Mouse (Mus musculus): ENCODE data around the gene Sgpp1. TPM values are rescaled to one million over a fixed set of nuclear protein-coding genes. Genes with fewer than 3 reads are reported as not detected.

Gene Sgpp1
- polyA plus RNA-seq, 1 experiment from 2014 or later, result 31.6 TPM

DNA sequence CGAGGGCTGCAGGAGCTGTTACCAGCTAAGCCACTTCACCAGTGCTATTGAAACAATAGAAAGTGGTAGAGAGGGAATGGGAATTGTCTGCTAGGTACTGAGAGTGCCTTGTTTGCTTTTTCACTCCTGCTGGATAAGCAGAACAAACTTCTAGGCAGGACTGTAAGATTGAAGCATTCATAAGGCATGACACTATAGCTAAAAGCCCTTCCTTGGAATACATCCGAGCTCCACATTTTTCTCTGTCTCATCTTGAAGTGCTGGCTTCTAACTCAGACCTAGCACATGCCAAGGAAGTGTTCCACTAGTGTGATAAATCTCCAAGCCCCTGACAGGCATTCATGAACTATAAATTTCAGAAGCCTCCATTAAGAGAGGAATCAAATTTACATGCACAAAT, 4.1 kb upstream of the Sgpp1 start:
- no peak overlapping the region for H3K4me3 ChIP-seq (ENCODE audit: low read depth, low read length)
- H3K4me1 ChIP-seq (ENCODE audit: control insufficient read depth, insufficient read depth, low read length), result no peaks in the 10 kb centered on the region
- no peak overlapping the region for H3K9ac ChIP-seq (ENCODE audit: low read depth, low read length)
- no peak overlapping the region for H3K27ac ChIP-seq (replicated peaks; ENCODE audit: low read depth, low read length)
- 53% methylated on average over 2 of the region's 2 CpGs for WGBS
- no peak for DNase-seq (ENCODE audit: low spot score)
- no peak for ATAC-seq (ENCODE audit: low read depth)
- H3K27me3 ChIP-seq (replicated peaks; ENCODE audit: control insufficient read depth, insufficient read depth, low read length), result no peaks in the 10 kb centered on the region
- H3K36me3 ChIP-seq (ENCODE audit: control insufficient read depth, insufficient read depth, low read length), result no peaks in the 10 kb centered on the region
- H3K4me2 ChIP-seq (ENCODE audit: low read depth, low read length), result no peak overlapping the region
- no peaks in the 10 kb centered on the region for H3K9me3 ChIP-seq (ENCODE audit: control insufficient read depth, low read length)

DNA sequence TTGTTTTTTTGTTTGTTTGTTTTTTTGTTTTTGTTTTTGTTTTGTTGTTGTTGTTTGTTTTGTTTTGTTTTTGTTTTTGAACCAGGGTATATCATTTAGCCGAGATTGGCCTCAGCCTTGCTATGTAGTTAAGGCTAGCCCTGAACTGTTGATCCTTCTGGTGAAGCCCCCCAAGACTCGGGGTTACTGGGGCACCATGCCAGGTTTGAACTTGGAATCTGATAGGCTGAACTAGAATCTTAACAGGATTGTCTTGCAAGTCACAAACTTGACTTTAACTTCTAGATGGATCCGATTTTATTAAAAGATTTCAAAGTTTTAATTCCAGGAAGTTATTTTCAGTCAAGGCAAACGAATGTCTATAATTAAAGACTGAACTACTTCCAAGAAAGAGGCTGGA, 767 bp upstream of the Sgpp1 start:
- ATAC-seq (ENCODE audit: low read depth), result no peak
- Histone ChIP-seq H3K27me3 (replicated peaks; ENCODE audit: control insufficient read depth, insufficient read depth, low read length) (no peaks in the 10 kb centered on the region), H3K4me3 (ENCODE audit: low read depth, low read length) (no peak overlapping the region), H3K36me3 (ENCODE audit: control insufficient read depth, insufficient read depth, low read length) (no peaks in the 10 kb centered on the region), H3K27ac (replicated peaks; ENCODE audit: low read depth, low read length) (no peak overlapping the region), H3K9ac (ENCODE audit: low read depth, low read length) (no peak overlapping the region), H3K4me1 (ENCODE audit: control insufficient read depth, insufficient read depth, low read length) (peaks cover 8% of the 10 kb centered on the region), H3K9me3 (ENCODE audit: control insufficient read depth, low read length) (no peaks in the 10 kb centered on the region), H3K4me2 (ENCODE audit: low read depth, low read length) (peak overlapping the region; percentile 98)
- WGBS, result 62% methylated on average over 4 of the region's 4 CpGs
- DNase-seq (ENCODE audit: low spot score), result peak; percentile 17

DNA sequence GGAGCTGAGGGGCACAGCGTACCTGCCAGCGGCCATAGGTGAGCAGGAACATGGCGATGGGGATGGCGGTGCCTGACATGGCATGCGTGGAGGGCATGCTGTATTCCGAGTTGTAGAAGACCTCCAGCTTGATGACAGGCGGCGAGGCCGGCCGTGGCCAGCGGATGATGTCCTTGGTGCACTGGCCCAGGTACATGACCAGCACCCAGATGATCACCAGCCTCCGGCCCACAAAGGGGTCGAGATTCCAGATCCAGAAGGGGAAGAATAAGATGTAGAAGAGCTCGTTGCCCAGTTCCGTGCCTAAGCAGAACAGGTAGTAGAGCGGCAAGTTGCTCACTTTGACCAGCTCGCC, 661 bp downstream of the Sgpp1 start:
- Histone ChIP-seq H3K27ac (replicated peaks; ENCODE audit: low read depth, low read length) (peak overlapping the region; percentile 70; the same call in 1 of the 2 replicates), H3K27me3 (replicated peaks; ENCODE audit: control insufficient read depth, insufficient read depth, low read length) (no peaks in the 10 kb centered on the region), H3K4me3 (ENCODE audit: low read depth, low read length) (peak overlapping the region; percentile 90), H3K9me3 (ENCODE audit: control insufficient read depth, low read length) (no peaks in the 10 kb centered on the region), H3K9ac (ENCODE audit: low read depth, low read length) (peak overlapping the region; percentile 93), H3K36me3 (ENCODE audit: control insufficient read depth, insufficient read depth, low read length) (no peaks in the 10 kb centered on the region), H3K4me1 (ENCODE audit: control insufficient read depth, insufficient read depth, low read length) (peaks cover 8% of the 10 kb centered on the region), H3K4me2 (ENCODE audit: low read depth, low read length) (peak overlapping the region; percentile 98)
- WGBS, result under 1% methylated on average over 17 of the region's 17 CpGs
- ATAC-seq (ENCODE audit: low read depth) (no peak; the same call in 1 of the 2 replicates), DNase-seq (ENCODE audit: low spot score) (no peak)

DNA sequence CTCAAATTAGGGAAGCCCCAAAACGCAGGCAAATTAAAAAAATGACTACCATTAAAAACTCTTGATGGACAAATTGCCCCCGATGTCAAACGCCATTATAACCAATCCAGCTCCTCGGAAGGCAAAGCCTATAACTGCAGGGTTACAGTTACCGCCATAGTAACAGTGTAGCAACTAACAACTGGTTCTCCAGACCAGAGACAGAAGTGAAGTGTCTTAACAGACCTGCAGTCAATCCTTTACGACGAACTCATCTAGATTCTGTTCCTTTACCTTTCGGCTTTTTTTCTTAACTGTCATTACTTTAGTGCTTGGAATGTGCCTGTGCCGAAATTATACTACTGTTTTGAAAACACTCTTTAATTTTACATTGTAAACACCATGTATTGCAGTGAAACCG, 1.4 kb downstream of the Sgpp1 start:
- no peak overlapping the region for H3K27ac ChIP-seq (replicated peaks; ENCODE audit: low read depth, low read length)
- DNase-seq (ENCODE audit: low spot score) (peak; percentile 45), ATAC-seq (ENCODE audit: low read depth) (no peak)
- peaks cover 8% of the 10 kb centered on the region for H3K4me1 ChIP-seq (ENCODE audit: control insufficient read depth, insufficient read depth, low read length)
- WGBS, result 15% methylated on average over 10 of the region's 10 CpGs
- H3K4me2 ChIP-seq (ENCODE audit: low read depth, low read length), result peak overlapping the region; percentile 98
- no peaks in the 10 kb centered on the region for H3K27me3 ChIP-seq (replicated peaks; ENCODE audit: control insufficient read depth, insufficient read depth, low read length)
- H3K36me3 ChIP-seq (ENCODE audit: control insufficient read depth, insufficient read depth, low read length), result no peaks in the 10 kb centered on the region
- no peaks in the 10 kb centered on the region for H3K9me3 ChIP-seq (ENCODE audit: control insufficient read depth, low read length)
- peak overlapping the region; percentile 90 for H3K4me3 ChIP-seq (ENCODE audit: low read depth, low read length)
- H3K9ac ChIP-seq (ENCODE audit: low read depth, low read length), result peak overlapping the region; percentile 93

DNA sequence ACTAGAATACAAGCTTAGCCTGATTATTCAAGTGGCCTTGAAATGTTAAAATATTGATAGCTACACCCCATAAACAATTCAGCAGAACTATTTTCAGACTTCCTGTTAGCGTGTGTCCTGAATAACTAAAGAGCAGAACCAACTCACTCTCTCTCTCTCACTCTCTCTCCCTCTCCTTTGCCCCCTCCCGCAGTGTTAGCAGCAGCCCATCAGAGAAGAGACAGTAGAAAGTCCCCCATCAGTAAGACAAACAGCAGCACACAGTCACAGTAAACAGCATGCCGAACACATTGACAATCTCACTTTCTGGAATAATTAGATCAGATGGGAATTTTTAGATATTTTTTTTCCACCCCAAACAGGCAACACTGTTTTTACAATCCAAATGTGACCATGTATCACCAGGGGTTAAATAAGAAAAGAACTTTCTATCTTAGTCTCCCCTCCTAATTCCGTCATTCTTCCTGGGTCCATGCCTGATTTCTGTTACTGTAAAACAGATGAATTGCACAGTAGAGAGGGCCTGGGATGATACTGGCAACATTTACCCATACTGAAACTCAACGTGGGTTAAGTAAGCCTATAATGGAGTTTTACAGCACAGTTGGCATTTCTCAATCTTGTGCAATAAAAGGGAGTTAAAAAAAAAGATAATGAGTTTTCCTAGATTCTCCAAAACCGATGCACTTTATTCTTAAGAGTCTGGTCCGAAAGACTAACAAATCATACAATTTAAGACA, 2.0 kb downstream of the Sgpp1 start:
- Histone ChIP-seq H3K27me3 (replicated peaks; ENCODE audit: control insufficient read depth, insufficient read depth, low read length) (no peaks in the 10 kb centered on the region), H3K9me3 (ENCODE audit: control insufficient read depth, low read length) (no peaks in the 10 kb centered on the region), H3K4me2 (ENCODE audit: low read depth, low read length) (peak overlapping the region; percentile 98), H3K4me3 (ENCODE audit: low read depth, low read length) (peak overlapping the region; percentile 90), H3K9ac (ENCODE audit: low read depth, low read length) (no peak overlapping the region), H3K36me3 (ENCODE audit: control insufficient read depth, insufficient read depth, low read length) (0 out of 2 replicates have a peak, but pooled peaks cover 5% of the 10 kb centered on the region), H3K27ac (replicated peaks; ENCODE audit: low read depth, low read length) (no peak overlapping the region), H3K4me1 (ENCODE audit: control insufficient read depth, insufficient read depth, low read length) (peaks cover 8% of the 10 kb centered on the region)
- no peak for ATAC-seq (ENCODE audit: low read depth)
- 40% methylated on average over 7 of the region's 7 CpGs for WGBS
- DNase-seq (ENCODE audit: low spot score), result no peak

DNA sequence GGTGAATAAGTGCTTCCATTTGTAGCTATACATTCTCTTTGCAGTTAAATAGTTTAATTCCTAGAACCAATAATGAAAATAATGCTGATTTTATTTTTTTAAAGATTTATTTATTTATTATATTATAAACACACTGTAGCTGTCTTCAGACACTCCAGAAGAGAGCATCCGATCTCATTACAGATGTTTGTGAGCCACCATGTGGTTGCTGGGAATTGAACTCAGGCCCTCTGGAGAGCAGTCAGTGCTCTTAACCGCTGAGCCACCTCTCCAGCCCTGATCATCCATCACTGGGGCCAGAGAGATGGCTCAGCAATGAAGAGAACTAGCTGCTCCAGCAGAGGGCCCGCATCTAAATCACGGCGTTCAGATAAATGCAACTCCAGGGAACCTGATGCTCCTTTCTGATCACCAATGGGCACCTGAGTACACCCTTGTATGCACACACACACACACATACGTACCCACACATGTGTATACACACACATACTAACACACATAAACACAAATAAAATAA, 3.5 kb downstream of the Sgpp1 start:
- no peaks in the 10 kb centered on the region for H3K27me3 ChIP-seq (replicated peaks; ENCODE audit: control insufficient read depth, insufficient read depth, low read length)
- DNase-seq (ENCODE audit: low spot score) (no peak), ATAC-seq (ENCODE audit: low read depth) (no peak)
- peaks cover 8% of the 10 kb centered on the region for H3K4me1 ChIP-seq (ENCODE audit: control insufficient read depth, insufficient read depth, low read length)
- H3K9me3 ChIP-seq (ENCODE audit: control insufficient read depth, low read length), result no peaks in the 10 kb centered on the region
- 65% methylated on average over 6 of the region's 6 CpGs for WGBS
- H3K36me3 ChIP-seq (ENCODE audit: control insufficient read depth, insufficient read depth, low read length), result 0 out of 2 replicates have a peak, but pooled peaks cover 9% of the 10 kb centered on the region
- no peak overlapping the region for H3K27ac ChIP-seq (replicated peaks; ENCODE audit: low read depth, low read length)
- no peak overlapping the region for H3K4me2 ChIP-seq (ENCODE audit: low read depth, low read length)
- no peak overlapping the region for H3K4me3 ChIP-seq (ENCODE audit: low read depth, low read length)
- H3K9ac ChIP-seq (ENCODE audit: low read depth, low read length), result no peak overlapping the region

DNA sequence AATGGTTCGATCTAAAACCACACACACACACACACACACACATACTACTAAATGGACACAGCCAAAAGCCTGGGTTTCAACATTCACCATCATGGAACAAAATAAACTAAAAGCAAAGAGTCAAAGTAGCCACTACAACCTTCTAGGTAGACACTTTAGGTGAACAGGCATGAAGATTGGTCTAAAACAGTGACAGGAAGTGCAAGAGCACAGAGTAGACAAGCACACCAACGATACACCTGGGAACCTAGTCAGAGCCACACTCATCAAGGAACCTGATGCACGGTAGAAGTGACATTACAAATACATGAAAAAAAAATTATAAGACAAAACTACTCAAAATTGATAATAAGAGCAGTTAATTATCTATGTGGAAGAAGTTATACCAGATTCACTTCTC, 4.0 kb downstream of the Sgpp1 start:
- Histone ChIP-seq H3K4me2 (ENCODE audit: low read depth, low read length) (no peak overlapping the region), H3K9ac (ENCODE audit: low read depth, low read length) (no peak overlapping the region), H3K36me3 (ENCODE audit: control insufficient read depth, insufficient read depth, low read length) (0 out of 2 replicates have a peak, but pooled peaks cover 9% of the 10 kb centered on the region), H3K4me1 (ENCODE audit: control insufficient read depth, insufficient read depth, low read length) (peaks cover 8% of the 10 kb centered on the region), H3K27me3 (replicated peaks; ENCODE audit: control insufficient read depth, insufficient read depth, low read length) (no peaks in the 10 kb centered on the region), H3K4me3 (ENCODE audit: low read depth, low read length) (no peak overlapping the region), H3K27ac (replicated peaks; ENCODE audit: low read depth, low read length) (no peak overlapping the region), H3K9me3 (ENCODE audit: control insufficient read depth, low read length) (no peaks in the 10 kb centered on the region)
- ATAC-seq (ENCODE audit: low read depth), result no peak
- DNase-seq (ENCODE audit: low spot score), result no peak
- WGBS, result 81% methylated on average over 3 of the region's 3 CpGs

DNA sequence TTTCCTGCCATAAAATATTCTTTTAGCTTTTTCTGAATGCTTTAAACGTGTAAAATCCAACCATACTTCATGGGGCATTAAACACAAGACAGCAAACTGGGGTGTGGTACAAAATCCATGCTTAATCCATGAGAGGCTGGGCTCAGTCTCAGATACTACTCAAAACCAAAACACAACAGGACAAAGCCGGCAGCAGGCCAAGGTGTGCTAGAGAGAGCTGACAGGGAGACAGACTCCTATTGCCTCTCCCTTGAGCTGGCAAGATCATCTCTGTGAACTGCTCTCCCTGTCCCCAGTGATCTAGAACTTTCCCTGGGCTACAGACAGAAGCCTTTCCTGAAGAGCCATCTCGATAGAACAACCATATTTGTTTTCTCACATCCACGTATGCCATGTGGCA, 5.1 kb downstream of the Sgpp1 start:
- Histone ChIP-seq H3K9ac (ENCODE audit: low read depth, low read length) (no peak overlapping the region), H3K27ac (replicated peaks; ENCODE audit: low read depth, low read length) (no peak overlapping the region), H3K27me3 (replicated peaks; ENCODE audit: control insufficient read depth, insufficient read depth, low read length) (no peaks in the 10 kb centered on the region), H3K36me3 (ENCODE audit: control insufficient read depth, insufficient read depth, low read length) (0 out of 2 replicates have a peak, but pooled peaks cover 9% of the 10 kb centered on the region), H3K9me3 (ENCODE audit: control insufficient read depth, low read length) (no peaks in the 10 kb centered on the region), H3K4me1 (ENCODE audit: control insufficient read depth, insufficient read depth, low read length) (peaks cover 8% of the 10 kb centered on the region), H3K4me3 (ENCODE audit: low read depth, low read length) (no peak overlapping the region), H3K4me2 (ENCODE audit: low read depth, low read length) (no peak overlapping the region)
- DNase-seq (ENCODE audit: low spot score) (peak; percentile 16), ATAC-seq (ENCODE audit: low read depth) (no peak)
- WGBS, result 69% methylated on average over 4 of the region's 4 CpGs

DNA sequence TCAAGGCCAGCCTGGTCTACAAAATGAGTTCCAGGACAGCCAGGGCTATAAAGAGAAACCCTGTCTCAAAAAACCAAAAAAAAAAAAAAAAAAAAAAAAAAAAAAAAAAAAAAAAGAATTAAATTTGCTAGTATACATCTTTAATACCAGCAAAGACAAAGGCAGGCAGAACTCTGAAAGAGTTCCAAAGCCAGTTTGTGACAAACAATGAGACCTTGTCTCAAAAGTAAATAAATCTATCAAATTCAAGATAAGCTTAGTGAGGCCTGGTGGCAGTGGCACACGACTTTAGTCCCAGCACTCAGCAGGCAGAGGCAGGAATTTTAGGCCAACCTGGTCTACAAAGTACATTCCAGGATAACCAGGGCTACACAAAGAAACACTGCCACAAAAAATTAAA, 5.7 kb downstream of the Sgpp1 start:
- H3K27me3 ChIP-seq (replicated peaks; ENCODE audit: control insufficient read depth, insufficient read depth, low read length), result no peaks in the 10 kb centered on the region
- no peak overlapping the region for H3K27ac ChIP-seq (replicated peaks; ENCODE audit: low read depth, low read length)
- H3K9ac ChIP-seq (ENCODE audit: low read depth, low read length), result no peak overlapping the region
- DNase-seq (ENCODE audit: low spot score) (no peak), ATAC-seq (ENCODE audit: low read depth) (no peak)
- peaks cover 8% of the 10 kb centered on the region for H3K4me1 ChIP-seq (ENCODE audit: control insufficient read depth, insufficient read depth, low read length)
- WGBS, result 71% methylated on average over 1 of the region's 1 CpGs
- no peak overlapping the region for H3K4me2 ChIP-seq (ENCODE audit: low read depth, low read length)
- 0 out of 2 replicates have a peak, but pooled peaks cover 9% of the 10 kb centered on the region for H3K36me3 ChIP-seq (ENCODE audit: control insufficient read depth, insufficient read depth, low read length)
- H3K4me3 ChIP-seq (ENCODE audit: low read depth, low read length), result no peak overlapping the region
- H3K9me3 ChIP-seq (ENCODE audit: control insufficient read depth, low read length), result no peaks in the 10 kb centered on the region

All from embryonic facial prominence, embryonic 14.5 days (tissue).